Mouse (Mus musculus): ENCODE results near the gene Med12l.

Gene Med12l

DNA sequence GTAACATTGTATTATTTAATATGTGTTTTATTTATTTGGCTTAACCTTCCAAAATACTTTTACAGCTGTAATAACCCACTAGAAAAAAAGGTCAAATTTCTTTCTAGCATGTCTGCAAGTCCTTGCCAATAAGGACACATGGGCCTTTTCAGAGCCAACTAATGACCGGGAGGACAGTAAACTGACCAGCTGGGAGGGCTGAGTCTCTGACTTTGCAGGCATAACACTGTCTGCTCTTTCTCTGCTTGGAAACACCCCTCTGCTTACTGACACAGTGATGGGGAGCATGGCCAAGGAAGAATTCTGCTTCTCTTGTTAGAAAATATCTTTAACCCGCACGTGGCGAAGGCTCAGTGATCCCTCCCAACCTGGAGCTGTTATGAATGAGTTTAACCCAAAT, 337.4 kb downstream of the Med12l start:
- peak; percentile 87 to 89 for DNase-seq

DNA sequence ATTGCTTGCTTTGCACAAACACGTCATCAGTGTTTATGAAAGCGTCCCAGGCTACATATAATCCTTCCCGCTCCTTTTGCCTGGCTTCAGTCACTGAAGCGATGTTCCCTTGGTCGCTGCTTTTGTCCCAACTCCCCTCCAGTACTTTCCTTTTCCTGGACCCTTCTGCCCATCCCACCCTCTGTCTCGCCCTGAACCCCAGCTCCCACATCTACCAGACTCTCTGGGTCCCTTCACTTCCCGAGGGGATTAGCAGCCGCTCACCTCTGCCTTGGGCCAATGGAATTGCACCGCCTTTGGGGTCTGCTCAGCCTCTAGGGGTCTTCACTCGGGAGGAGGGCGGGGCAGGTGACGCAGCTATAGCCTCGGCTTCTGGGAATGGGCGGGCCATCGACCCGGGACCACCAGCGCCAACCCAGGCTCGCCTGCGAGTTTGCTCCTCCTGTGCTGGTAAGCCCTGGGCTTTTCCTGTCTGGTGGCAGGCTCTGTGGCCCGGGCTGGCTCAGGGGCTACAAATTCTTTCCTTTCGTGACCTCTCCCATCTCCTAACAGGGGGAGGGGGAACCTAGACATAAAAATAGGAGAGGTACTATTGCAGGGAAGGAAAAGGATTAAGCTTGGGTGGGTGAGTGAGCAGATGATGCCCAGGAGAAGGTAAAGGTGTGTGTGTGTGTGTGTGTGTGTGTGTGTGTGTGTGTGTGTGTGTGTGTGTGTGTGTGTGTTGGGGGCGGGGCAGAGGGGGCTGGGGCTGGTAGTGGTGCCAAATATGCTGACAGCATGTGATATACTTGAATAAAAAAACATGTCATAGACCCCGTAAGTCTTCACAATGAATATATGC, 338.7 kb downstream of the Med12l start, which contains the start of gene Igsf10:
Igsf10 (minus strand) TSS at position 330 of the 841 bp plus-strand sequence.
- DNase-seq, result peak; percentile 86 to 89

DNA sequence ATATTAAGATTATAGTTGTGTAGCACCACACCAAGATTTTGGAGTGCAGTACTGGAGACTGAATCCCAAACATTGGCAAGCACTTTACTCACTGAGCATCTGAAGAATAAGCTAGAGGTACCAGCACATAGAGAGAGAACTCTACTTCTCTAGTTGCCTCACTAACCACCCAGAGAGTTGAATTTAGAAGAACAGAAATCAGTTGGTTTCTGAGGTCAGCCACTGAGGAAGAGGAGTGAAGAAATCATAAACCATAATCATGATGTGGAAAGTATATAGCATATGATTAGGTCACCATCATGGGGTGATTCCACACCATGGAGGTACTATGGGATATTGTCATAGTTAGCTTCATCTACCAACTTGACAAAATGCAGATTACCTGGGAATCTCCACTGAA, 346.1 kb downstream of the Med12l start:
- DNase-seq, result no peak

DNA sequence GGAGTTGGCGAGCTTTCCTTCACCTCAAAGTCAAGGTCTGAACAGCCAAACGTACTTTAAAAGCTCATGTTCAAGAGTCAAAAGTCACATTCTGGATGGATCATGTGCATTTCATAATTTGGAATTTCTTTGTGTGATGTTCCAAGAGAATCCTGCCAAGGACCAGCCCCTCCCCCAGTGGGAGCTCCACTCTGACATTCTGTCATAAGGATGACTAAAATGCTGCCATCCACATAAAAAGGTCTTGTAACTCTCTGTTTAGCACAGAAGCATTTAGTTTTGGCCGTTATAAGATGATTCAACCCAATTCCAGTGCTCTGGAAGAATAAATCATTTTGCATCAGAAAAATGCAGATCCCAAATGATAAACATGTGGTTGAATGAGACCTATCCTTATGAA, 348.5 kb downstream of the Med12l start:
- peak; percentile 37 to 44 for DNase-seq

DNA sequence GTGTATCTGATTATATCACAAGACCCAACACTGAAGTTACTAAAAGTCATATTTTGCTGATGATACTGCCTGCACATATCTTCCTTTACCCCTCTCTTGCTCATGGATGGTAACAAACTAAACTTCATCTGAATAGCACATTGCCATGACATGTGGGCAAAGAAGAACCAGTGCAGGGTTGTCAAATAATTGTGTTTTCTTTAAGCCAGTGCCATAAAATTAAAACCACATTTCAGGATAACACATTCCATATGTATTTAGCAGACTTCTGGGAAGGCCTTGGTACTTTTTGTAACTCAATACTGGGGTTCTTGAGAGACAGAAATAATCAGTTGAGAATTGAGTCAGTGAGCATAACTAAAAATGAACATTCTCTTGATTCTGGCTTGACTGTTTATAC, 354.5 kb downstream of the Med12l start:
- no peak for DNase-seq

DNA sequence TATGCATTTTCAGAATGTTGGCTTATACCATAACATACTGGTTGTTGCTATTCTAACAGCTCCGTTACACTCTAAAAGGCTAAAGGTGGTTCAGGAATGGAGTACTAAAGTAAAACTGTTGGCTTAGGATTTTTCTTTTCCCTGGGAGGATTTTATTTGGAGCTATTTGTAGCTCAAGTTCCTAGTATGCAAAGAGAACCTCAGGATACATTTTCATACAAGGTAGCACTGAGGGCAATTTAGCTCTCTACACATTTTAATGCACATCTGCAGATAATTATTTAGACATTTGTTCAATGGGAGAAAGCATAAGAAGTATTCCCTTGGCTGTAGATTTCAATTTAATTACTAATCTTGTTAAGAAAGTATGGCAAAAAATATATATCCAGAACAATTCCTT, 356.3 kb downstream of the Med12l start:
- no peak for DNase-seq

Data from cerebellum, postnatal 10 days (tissue).